Mouse (Mus musculus): ENCODE results near the gene Sgca. TPM values are rescaled to one million over a fixed set of nuclear protein-coding genes. Genes with fewer than 3 reads are reported as not detected.

Sgca gene
- polyA plus RNA-seq, 1 experiment from 2014 or later, result not detected

- H3K9me3 ChIP-seq (ENCODE audit: control insufficient read depth, low read length), result no peaks in the 10 kb centered on the region
- H3K9ac ChIP-seq (replicated peaks; ENCODE audit: low read depth, low read length), result no peak overlapping the region
- 99% methylated on average over 6 of the region's 6 CpGs for WGBS
- H3K4me3 ChIP-seq (ENCODE audit: low read depth, low read length), result no peak overlapping the region
- no peak overlapping the region for H3K27ac ChIP-seq (ENCODE audit: low read depth, low read length)
- H3K36me3 ChIP-seq (ENCODE audit: control insufficient read depth, insufficient read depth, low read length), result peaks cover 34% of the 10 kb centered on the region
- no peak for ATAC-seq (ENCODE audit: low read depth)
- H3K27me3 ChIP-seq (ENCODE audit: control insufficient read depth, insufficient read depth, low read length), result peaks cover 4% of the 10 kb centered on the region; the same call in 1 of the 2 replicates
- peaks cover 52% of the 10 kb centered on the region for H3K4me1 ChIP-seq (ENCODE audit: control insufficient read depth, insufficient read depth, low read length)
- H3K4me2 ChIP-seq (ENCODE audit: low read depth, low read length), result no peak overlapping the region
Measured at GRCm38 (mm10) chr11:94996984-94997383, 20.9 kb upstream of the Sgca start.

- H3K4me3 ChIP-seq (ENCODE audit: low read depth, low read length), result no peak overlapping the region
- peak overlapping the region; percentile 100; the same call in 1 of the 2 replicates for H3K4me2 ChIP-seq (ENCODE audit: low read depth, low read length)
- 87% methylated on average over 8 of the region's 8 CpGs for WGBS
- H3K9me3 ChIP-seq (ENCODE audit: control insufficient read depth, low read length), result no peaks in the 10 kb centered on the region
- H3K36me3 ChIP-seq (ENCODE audit: control insufficient read depth, insufficient read depth, low read length), result peaks cover 27% of the 10 kb centered on the region
- H3K4me1 ChIP-seq (ENCODE audit: control insufficient read depth, insufficient read depth, low read length), result peaks cover 52% of the 10 kb centered on the region
- H3K27ac ChIP-seq (ENCODE audit: low read depth, low read length), result no peak overlapping the region
- no peak for ATAC-seq (ENCODE audit: low read depth)
- H3K27me3 ChIP-seq (ENCODE audit: control insufficient read depth, insufficient read depth, low read length), result peaks cover 4% of the 10 kb centered on the region; the same call in 1 of the 2 replicates
- no peak overlapping the region for H3K9ac ChIP-seq (replicated peaks; ENCODE audit: low read depth, low read length)
Measured at GRCm38 (mm10) chr11:94996101-94996500, 20.0 kb upstream of the Sgca start.

- Histone ChIP-seq H3K9ac (replicated peaks; ENCODE audit: low read depth, low read length) (peak overlapping the region; percentile 98; the same call in 1 of the 2 replicates), H3K4me2 (ENCODE audit: low read depth, low read length) (peak overlapping the region; percentile 100), H3K27ac (ENCODE audit: low read depth, low read length) (no peak overlapping the region), H3K27me3 (ENCODE audit: control insufficient read depth, insufficient read depth, low read length) (peaks cover 4% of the 10 kb centered on the region; the same call in 1 of the 2 replicates), H3K4me1 (ENCODE audit: control insufficient read depth, insufficient read depth, low read length) (peaks cover 50% of the 10 kb centered on the region), H3K4me3 (ENCODE audit: low read depth, low read length) (peak overlapping the region; percentile 97), H3K36me3 (ENCODE audit: control insufficient read depth, insufficient read depth, low read length) (peaks cover 18% of the 10 kb centered on the region), H3K9me3 (ENCODE audit: control insufficient read depth, low read length) (no peaks in the 10 kb centered on the region)
- 78% methylated on average over 11 of the region's 11 CpGs for WGBS
- no peak for ATAC-seq (ENCODE audit: low read depth)
Measured at GRCm38 (mm10) chr11:94994947-94995772, 19.0 kb upstream of the Sgca start.

GRCm38 (mm10) chr11:94994208-94994814 is 18.2 kb upstream of the Sgca start:
- H3K9me3 ChIP-seq (ENCODE audit: control insufficient read depth, low read length), result no peaks in the 10 kb centered on the region
- 47% methylated on average over 10 of the region's 10 CpGs for WGBS
- peak overlapping the region; percentile 100 for H3K4me2 ChIP-seq (ENCODE audit: low read depth, low read length)
- no peak for ATAC-seq (ENCODE audit: low read depth)
- peaks cover 9% of the 10 kb centered on the region; the same call in 1 of the 2 replicates for H3K36me3 ChIP-seq (ENCODE audit: control insufficient read depth, insufficient read depth, low read length)
- H3K27me3 ChIP-seq (ENCODE audit: control insufficient read depth, insufficient read depth, low read length), result peaks cover 4% of the 10 kb centered on the region; the same call in 1 of the 2 replicates
- H3K4me3 ChIP-seq (ENCODE audit: low read depth, low read length), result peak overlapping the region; percentile 97
- no peak overlapping the region for H3K27ac ChIP-seq (ENCODE audit: low read depth, low read length)
- H3K4me1 ChIP-seq (ENCODE audit: control insufficient read depth, insufficient read depth, low read length), result peaks cover 53% of the 10 kb centered on the region
- peak overlapping the region; percentile 98 for H3K9ac ChIP-seq (replicated peaks; ENCODE audit: low read depth, low read length)

GRCm38 (mm10) chr11:94992754-94993606 is 16.9 kb upstream of the Sgca start:
- peak overlapping the region; percentile 97 for H3K4me3 ChIP-seq (ENCODE audit: low read depth, low read length)
- no peaks in the 10 kb centered on the region for H3K9me3 ChIP-seq (ENCODE audit: control insufficient read depth, low read length)
- H3K27me3 ChIP-seq (ENCODE audit: control insufficient read depth, insufficient read depth, low read length), result peaks cover 4% of the 10 kb centered on the region; the same call in 1 of the 2 replicates
- peaks cover 5% of the 10 kb centered on the region; the same call in 1 of the 2 replicates for H3K36me3 ChIP-seq (ENCODE audit: control insufficient read depth, insufficient read depth, low read length)
- WGBS, result 1% methylated on average over 22 of the region's 22 CpGs
- H3K4me2 ChIP-seq (ENCODE audit: low read depth, low read length), result peak overlapping the region; percentile 100
- H3K9ac ChIP-seq (replicated peaks; ENCODE audit: low read depth, low read length), result peak overlapping the region; percentile 98
- no peak overlapping the region for H3K27ac ChIP-seq (ENCODE audit: low read depth, low read length)
- no peak for ATAC-seq (ENCODE audit: low read depth)
- peaks cover 57% of the 10 kb centered on the region for H3K4me1 ChIP-seq (ENCODE audit: control insufficient read depth, insufficient read depth, low read length)

GRCm38 (mm10) chr11:94992480-94992753 is 16.3 kb upstream of the Sgca start:
- peaks cover 5% of the 10 kb centered on the region; the same call in 1 of the 2 replicates for H3K36me3 ChIP-seq (ENCODE audit: control insufficient read depth, insufficient read depth, low read length)
- H3K4me1 ChIP-seq (ENCODE audit: control insufficient read depth, insufficient read depth, low read length), result peaks cover 53% of the 10 kb centered on the region
- H3K4me2 ChIP-seq (ENCODE audit: low read depth, low read length), result peak overlapping the region; percentile 100
- peak overlapping the region; percentile 98 for H3K9ac ChIP-seq (replicated peaks; ENCODE audit: low read depth, low read length)
- ATAC-seq (ENCODE audit: low read depth), result no peak
- WGBS, result under 1% methylated on average over 20 of the region's 20 CpGs
- H3K27ac ChIP-seq (ENCODE audit: low read depth, low read length), result peak overlapping the region; percentile 92
- peak overlapping the region; percentile 97 for H3K4me3 ChIP-seq (ENCODE audit: low read depth, low read length)
- no peaks in the 10 kb centered on the region for H3K9me3 ChIP-seq (ENCODE audit: control insufficient read depth, low read length)
- peaks cover 4% of the 10 kb centered on the region; the same call in 1 of the 2 replicates for H3K27me3 ChIP-seq (ENCODE audit: control insufficient read depth, insufficient read depth, low read length)

GRCm38 (mm10) chr11:94991641-94992479 is 15.7 kb upstream of the Sgca start:
- WGBS, result 1% methylated on average over 85 of the region's 99 CpGs
- H3K4me3 ChIP-seq (ENCODE audit: low read depth, low read length), result peak overlapping the region; percentile 97
- peak overlapping the region; percentile 92 for H3K27ac ChIP-seq (ENCODE audit: low read depth, low read length)
- peaks cover 50% of the 10 kb centered on the region for H3K4me1 ChIP-seq (ENCODE audit: control insufficient read depth, insufficient read depth, low read length)
- peak overlapping the region; percentile 100 for H3K4me2 ChIP-seq (ENCODE audit: low read depth, low read length)
- peaks cover 4% of the 10 kb centered on the region; the same call in 1 of the 2 replicates for H3K36me3 ChIP-seq (ENCODE audit: control insufficient read depth, insufficient read depth, low read length)
- H3K9me3 ChIP-seq (ENCODE audit: control insufficient read depth, low read length), result no peaks in the 10 kb centered on the region
- peak overlapping the region; percentile 98 for H3K9ac ChIP-seq (replicated peaks; ENCODE audit: low read depth, low read length)
- ATAC-seq (ENCODE audit: low read depth), result no peak
- H3K27me3 ChIP-seq (ENCODE audit: control insufficient read depth, insufficient read depth, low read length), result peaks cover 4% of the 10 kb centered on the region; the same call in 1 of the 2 replicates

All from neural tube, embryonic 14.5 days (tissue).